Mouse (Mus musculus) CH12.LX (cell line): ENCODE measurements around the gene Plxnb2.

ENCODE experiments used
- CHD2 ChIP-seq: IDR thresholded peaks from 2 replicates; pipeline ENCODE4 v1.6.1; 2011; ENCODE audit warnings: low read length, improper control_type of control experiment
- CTCF ChIP-seq, 2 experiments: IDR thresholded peaks in 1 of 2; conservative IDR thresholded peaks in 1 of 2; 2 replicates each; pipeline ENCODE4 v1.5.1; 2011 to 2012; ENCODE audit warnings: low read depth in 2 of 2, low read length in 2 of 2, improper control_type of control experiment in 1 of 2, inconsistent platforms in 1 of 2, mild to moderate bottlenecking in 1 of 2, moderate library complexity in 1 of 2
- E2F4 ChIP-seq: IDR thresholded peaks from 2 replicates; pipeline ENCODE4 v1.6.1; 2011; ENCODE audit warnings: low read depth, low read length, improper control_type of control experiment; ENCODE audit not compliant: insufficient replicate concordance
- MEF2A ChIP-seq: IDR thresholded peaks from 2 replicates; pipeline ENCODE4 v1.6.1; 2014; ENCODE audit warnings: low read depth, mild to moderate bottlenecking, inconsistent platforms, low read length, improper control_type of control experiment, borderline replicate concordance
- NELFE ChIP-seq: IDR thresholded peaks from 2 replicates; pipeline ENCODE4 v1.6.1; 2011; ENCODE audit warnings: low read depth, low read length, improper control_type of control experiment
- POLR2A ChIP-seq: IDR thresholded peaks from 2 replicates; pipeline ENCODE4 v1.6.1; 2011; ENCODE audit warnings: low read depth, mild to moderate bottlenecking, improper control_type of control experiment, low read length
- POLR2AphosphoS2 ChIP-seq: IDR thresholded peaks from 2 replicates; pipeline ENCODE4 v1.6.1; 2011; ENCODE audit warnings: low read depth, low read length, improper control_type of control experiment
- RCOR1 ChIP-seq: conservative IDR thresholded peaks from 2 replicates; pipeline ENCODE4 v1.6.1; 2012; ENCODE audit warnings: low read depth, mild to moderate bottlenecking, inconsistent platforms, low read length, improper control_type of control experiment
- SMC3 ChIP-seq: IDR thresholded peaks from 2 replicates; pipeline ENCODE4 v1.6.1; 2011; ENCODE audit warnings: low read depth, low read length, improper control_type of control experiment
- UBTF ChIP-seq: IDR thresholded peaks from 2 replicates; pipeline ENCODE4 v1.6.1; 2012; ENCODE audit warnings: low read depth, mild to moderate bottlenecking, inconsistent platforms, low read length, improper control_type of control experiment, moderate library complexity
- USF1 ChIP-seq: IDR thresholded peaks from 2 replicates; pipeline ENCODE4 v1.6.1; 2014; ENCODE audit warnings: low read depth, mild to moderate bottlenecking, inconsistent platforms, low read length, improper control_type of control experiment
- USF2 ChIP-seq: conservative IDR thresholded peaks from 2 replicates; pipeline ENCODE4 v1.6.1; 2011; ENCODE audit warnings: low read depth, low read length, improper control_type of control experiment
- ZMIZ1 ChIP-seq: IDR thresholded peaks from 2 replicates; pipeline ENCODE4 v1.6.1; 2012; ENCODE audit warnings: low read depth, mild to moderate bottlenecking, inconsistent platforms, low read length, improper control_type of control experiment
- ZNF384 ChIP-seq: IDR thresholded peaks from 2 replicates; pipeline ENCODE4 v1.6.1; 2012; ENCODE audit warnings: low read depth, low read length, improper control_type of control experiment, inconsistent platforms

- TF ChIP-seq SMC3 (no peak), CTCF (conservative IDR thresholded peaks at IDR 0.05 in 1 of 2, IDR thresholded peaks at IDR 0.05 in 1 of 2; ENCODE audit: low read depth in 2 of 2, low read length in 2 of 2) (no peak), NELFE (no peak), ZNF384 (no peak), USF2 (no peak), POLR2A (no peak), E2F4 (no peak), UBTF (no peak), MEF2A (no peak), RCOR1 (no peak), CHD2 (no peak), USF1 (no peak), ZMIZ1 (no peak), POLR2AphosphoS2 (no peak)
These were observed 73.6 kb downstream of the Plxnb2 start for GRCm38 (mm10) chr15:89106976-89107375.
